Comparison of ENCODE assay signal across 22 mouse cellular contexts in genomic region chr6:101311446-101311845, GRCm38 (mm10).
DNase-seq lines count a peak whose midpoint lies in the region; ATAC-seq and TF ChIP-seq lines count a peak whose summit lies in the region.
"Had no signal": no experiment of that assay in that cellular context is flagged by ENCODE, and none has a peak within 500 bp of the region (broad histone marks: within the 10 kb centered on the region; RNA-seq: fewer than 3 reads in every experiment).

No protein-coding gene starts in this region.

- DNase-seq in heart, adult 11 months = peak; percentile 59
- DNase-seq in heart, adult 18-20 months = no peak
- DNase-seq in heart, postnatal 0 days (ENCODE audit: low spot score) = no peak
- DNase-seq in heart, postnatal 25 days (ENCODE audit: low spot score) = no peak
- DNase-seq in yolk sac, embryonic 10.5 days (ENCODE audit: low spot score) = peak; percentile 64
- no peak for DNase-seq in right cerebral cortex, postnatal 14 days
- DNase-seq: adrenal gland, adult 8-10 months; adrenal gland, postnatal 14 days; adrenal gland, postnatal 36 days; cerebellum, adult 11-12 months; cerebellum, adult 2 months; cerebellum, adult 9-10 months; cerebellum, postnatal 10 days; cerebellum, postnatal 25 days had no signal

- H3K27me3 ChIP-seq in heart, embryonic 12.5 days (replicated peaks) = no peaks in the 10 kb centered on the region
- H3K27me3 ChIP-seq in heart, embryonic 15.5 days = no peaks in the 10 kb centered on the region
- H3K27me3 ChIP-seq in heart, postnatal 0 days (ENCODE audit: control insufficient read depth, insufficient read depth, low read length) = no peaks in the 10 kb centered on the region
- H3K27me3 ChIP-seq: embryonic facial prominence, embryonic 12.5 days; Patski had no signal

- H3K4me3 ChIP-seq in heart, embryonic 12.5 days = no peak overlapping the region
- no peak overlapping the region for H3K4me3 ChIP-seq in heart, embryonic 15.5 days
- no peak overlapping the region for H3K4me3 ChIP-seq in heart, postnatal 0 days (ENCODE audit: low read depth, low read length)
- H3K4me3 ChIP-seq: embryonic facial prominence, embryonic 10.5 days; embryonic facial prominence, embryonic 12.5 days; forebrain, embryonic 13.5 days; forebrain, embryonic 15.5 days had no signal

- no peak overlapping the region for H3K27ac ChIP-seq in heart, embryonic 12.5 days (ENCODE audit: poor library complexity, severe bottlenecking)
- H3K27ac ChIP-seq in heart, embryonic 15.5 days = 0 out of 2 replicates have a peak overlapping the region, but pooled peaks have one; percentile 17
- H3K27ac ChIP-seq in heart, postnatal 0 days (ENCODE audit: low read depth) = 0 out of 2 replicates have a peak overlapping the region, but pooled peaks have one; percentile 0
- H3K27ac ChIP-seq: embryonic facial prominence, embryonic 10.5 days; forebrain, embryonic 13.5 days; forebrain, embryonic 15.5 days had no signal

- intact Hi-C loops in heart, postnatal 25 days (cut with DNase I) = no loop called here

- H3K9ac ChIP-seq in heart, embryonic 12.5 days = no peak overlapping the region
- no peak overlapping the region for H3K9ac ChIP-seq in heart, embryonic 15.5 days
- no peak overlapping the region for H3K9ac ChIP-seq in heart, postnatal 0 days (replicated peaks; ENCODE audit: low read depth, low read length)
- H3K9ac ChIP-seq: embryonic facial prominence, embryonic 12.5 days; forebrain, embryonic 13.5 days; forebrain, embryonic 15.5 days had no signal

- H3K4me1 ChIP-seq in heart, embryonic 12.5 days (replicated peaks) = peaks cover 56% of the 10 kb centered on the region
- peaks cover 46% of the 10 kb centered on the region for H3K4me1 ChIP-seq in heart, embryonic 15.5 days (replicated peaks)
- H3K4me1 ChIP-seq in heart, postnatal 0 days (ENCODE audit: control insufficient read depth, insufficient read depth) = peaks cover 46% of the 10 kb centered on the region

- H3K9me3 ChIP-seq in heart, embryonic 12.5 days (replicated peaks) = no peaks in the 10 kb centered on the region
- H3K9me3 ChIP-seq in heart, embryonic 15.5 days (replicated peaks) = no peaks in the 10 kb centered on the region
- H3K9me3 ChIP-seq in heart, postnatal 0 days (replicated peaks; ENCODE audit: control insufficient read depth, low read length) = no peaks in the 10 kb centered on the region
- H3K9me3 ChIP-seq: embryonic facial prominence, embryonic 10.5 days; embryonic facial prominence, embryonic 12.5 days; forebrain, embryonic 13.5 days; forebrain, embryonic 15.5 days had no signal

- no peak for ATAC-seq in heart, embryonic 12.5 days (ENCODE audit: insufficient number of reproducible peaks, low FRiP score)
- no peak for ATAC-seq in heart, embryonic 15.5 days (replicated peaks; ENCODE audit: insufficient number of reproducible peaks, insufficient read depth, low FRiP score, low read depth)
- no peak for ATAC-seq in heart, postnatal 0 days (ENCODE audit: insufficient read depth, low read depth)
- ATAC-seq: activated CD4-positive, CD25-positive, alpha-beta regulatory T cell, adult 4 months; forebrain, embryonic 13.5 days; forebrain, embryonic 15.5 days; Patski had no signal

- 11% methylated on average over 6 of the region's 6 CpGs for WGBS in heart, embryonic 12.5 days
- 19% methylated on average over 6 of the region's 6 CpGs for WGBS in heart, embryonic 15.5 days
- WGBS in heart, postnatal 0 days = 19% methylated on average over 6 of the region's 6 CpGs

- H3K36me3 ChIP-seq in heart, embryonic 12.5 days = no peaks in the 10 kb centered on the region
- H3K36me3 ChIP-seq in heart, embryonic 15.5 days = no peaks in the 10 kb centered on the region
- H3K36me3 ChIP-seq in heart, postnatal 0 days (replicated peaks; ENCODE audit: control insufficient read depth, insufficient read depth, low read length) = no peaks in the 10 kb centered on the region
- H3K36me3 ChIP-seq: embryonic facial prominence, embryonic 10.5 days; embryonic facial prominence, embryonic 12.5 days; forebrain, embryonic 15.5 days had no signal

- no peak overlapping the region for H3K4me2 ChIP-seq in heart, embryonic 12.5 days
- H3K4me2 ChIP-seq in heart, embryonic 15.5 days = no peak overlapping the region
- no peak overlapping the region for H3K4me2 ChIP-seq in heart, postnatal 0 days (ENCODE audit: low read depth, low read length)
- H3K4me2 ChIP-seq: embryonic facial prominence, embryonic 12.5 days; forebrain, embryonic 13.5 days; forebrain, embryonic 15.5 days had no signal

- TF ChIP-seq CTCF in heart, postnatal 0 days (IDR thresholded peaks at IDR 0.05; ENCODE audit: low read depth) = no peak

- no peak for TF ChIP-seq EP300 in heart, postnatal 0 days (IDR thresholded peaks at IDR 0.05; ENCODE audit: low read depth)

Comparison
In these comparisons a context has a peak if more than half of its experiments do, and no peak if none do; other contexts are left out.
1. DNase-seq: peak in heart, adult 11 months (single experiment) and yolk sac, embryonic 10.5 days (single experiment); none in heart, adult 18-20 months (0 of 2), heart, postnatal 0 days (single experiment), heart, postnatal 25 days (single experiment) and right cerebral cortex, postnatal 14 days (single experiment).